Mouse (Mus musculus): ENCODE data around the gene Zfp618. TPM values are rescaled to one million over a fixed set of nuclear protein-coding genes. Genes with fewer than 3 reads are reported as not detected.

Zfp618 gene
- total and polyA plus RNA-seq, 3 experiments: 0.05 TPM; not detected in 2

- no peak for DNase-seq (ENCODE audit: low spot score)
- H3K9me3 ChIP-seq (replicated peaks): peaks cover 89% of the 10 kb centered on the region
- H3K4me1 ChIP-seq (ENCODE audit: insufficient read depth, low read depth, low read length): no peaks in the 10 kb centered on the region
- no peaks in the 10 kb centered on the region for H3K27me3 ChIP-seq (ENCODE audit: insufficient read depth, low read length)
- no peak overlapping the region for H3K4me3 ChIP-seq (ENCODE audit: low read depth, low read length)
- no peaks in the 10 kb centered on the region for H3K36me3 ChIP-seq (replicated peaks)
- TF ChIP-seq GATA2 (IDR thresholded peaks at IDR 0.05; ENCODE audit: borderline replicate concordance, low read depth, low read length): no peak
- no peak for TF ChIP-seq TAL1 (conservative IDR thresholded peaks at IDR 0.05; ENCODE audit: low read depth, low read length)
- TF ChIP-seq GATA1 (IDR thresholded peaks at IDR 0.05; ENCODE audit: borderline replicate concordance, low read length): no peak
- no peak for TF ChIP-seq POLR2AphosphoS5 (IDR thresholded peaks at IDR 0.05; ENCODE audit: insufficient replicate concordance, low read depth, low read length)
- TF ChIP-seq CTCF (IDR thresholded peaks at IDR 0.05; ENCODE audit: low read depth, low read length): no peak
- no peak for ATAC-seq (ENCODE audit: extremely low read depth, insufficient number of reproducible peaks, low FRiP score, poor library complexity, severe bottlenecking)
Measured at GRCm38 (mm10) chr4:63079159-63079558, 113.8 kb downstream of the Zfp618 start.

GRCm38 (mm10) chr4:63084473-63084889 is 119.1 kb downstream of the Zfp618 start:
- Histone ChIP-seq H3K4me3 (ENCODE audit: low read depth, low read length) (no peak overlapping the region), H3K4me1 (ENCODE audit: insufficient read depth, low read depth, low read length) (no peaks in the 10 kb centered on the region), H3K9me3 (replicated peaks) (peaks cover 90% of the 10 kb centered on the region), H3K27me3 (ENCODE audit: insufficient read depth, low read length) (no peaks in the 10 kb centered on the region), H3K36me3 (replicated peaks) (no peaks in the 10 kb centered on the region)
- ATAC-seq (ENCODE audit: extremely low read depth, insufficient number of reproducible peaks, low FRiP score, poor library complexity, severe bottlenecking) (no peak), DNase-seq (ENCODE audit: low spot score) (no peak)
- TF ChIP-seq GATA2 (IDR thresholded peaks at IDR 0.05; ENCODE audit: borderline replicate concordance, low read depth, low read length) (no peak), POLR2AphosphoS5 (IDR thresholded peaks at IDR 0.05; ENCODE audit: insufficient replicate concordance, low read depth, low read length) (no peak), GATA1 (IDR thresholded peaks at IDR 0.05; ENCODE audit: borderline replicate concordance, low read length) (no peak), CTCF (IDR thresholded peaks at IDR 0.05; ENCODE audit: low read depth, low read length) (no peak), TAL1 (conservative IDR thresholded peaks at IDR 0.05; ENCODE audit: low read depth, low read length) (no peak)

GRCm38 (mm10) chr4:63089484-63089883 is 124.1 kb downstream of the Zfp618 start:
- H3K4me3 ChIP-seq (ENCODE audit: low read depth, low read length): no peak overlapping the region
- DNase-seq (ENCODE audit: low spot score): no peak
- H3K36me3 ChIP-seq (replicated peaks): no peaks in the 10 kb centered on the region
- TF ChIP-seq TAL1 (conservative IDR thresholded peaks at IDR 0.05; ENCODE audit: low read depth, low read length) (no peak), CTCF (IDR thresholded peaks at IDR 0.05; ENCODE audit: low read depth, low read length) (no peak), GATA1 (IDR thresholded peaks at IDR 0.05; ENCODE audit: borderline replicate concordance, low read length) (no peak), POLR2AphosphoS5 (IDR thresholded peaks at IDR 0.05; ENCODE audit: insufficient replicate concordance, low read depth, low read length) (no peak), GATA2 (IDR thresholded peaks at IDR 0.05; ENCODE audit: borderline replicate concordance, low read depth, low read length) (no peak)
- H3K4me1 ChIP-seq (ENCODE audit: insufficient read depth, low read depth, low read length): no peaks in the 10 kb centered on the region
- ATAC-seq (ENCODE audit: extremely low read depth, insufficient number of reproducible peaks, low FRiP score, poor library complexity, severe bottlenecking): no peak
- peaks cover 91% of the 10 kb centered on the region for H3K9me3 ChIP-seq (replicated peaks)
- H3K27me3 ChIP-seq (ENCODE audit: insufficient read depth, low read length): no peaks in the 10 kb centered on the region

GRCm38 (mm10) chr4:63091151-63091550 is 125.8 kb downstream of the Zfp618 start:
- Histone ChIP-seq H3K4me1 (ENCODE audit: insufficient read depth, low read depth, low read length) (no peaks in the 10 kb centered on the region), H3K36me3 (replicated peaks) (no peaks in the 10 kb centered on the region), H3K9me3 (replicated peaks) (peaks cover 97% of the 10 kb centered on the region), H3K27me3 (ENCODE audit: insufficient read depth, low read length) (no peaks in the 10 kb centered on the region), H3K4me3 (ENCODE audit: low read depth, low read length) (no peak overlapping the region)
- TF ChIP-seq CTCF (IDR thresholded peaks at IDR 0.05; ENCODE audit: low read depth, low read length): no peak
- no peak for TF ChIP-seq GATA2 (IDR thresholded peaks at IDR 0.05; ENCODE audit: borderline replicate concordance, low read depth, low read length)
- no peak for TF ChIP-seq TAL1 (conservative IDR thresholded peaks at IDR 0.05; ENCODE audit: low read depth, low read length)
- no peak for TF ChIP-seq POLR2AphosphoS5 (IDR thresholded peaks at IDR 0.05; ENCODE audit: insufficient replicate concordance, low read depth, low read length)
- TF ChIP-seq GATA1 (IDR thresholded peaks at IDR 0.05; ENCODE audit: borderline replicate concordance, low read length): no peak
- ATAC-seq (ENCODE audit: extremely low read depth, insufficient number of reproducible peaks, low FRiP score, poor library complexity, severe bottlenecking) (no peak), DNase-seq (ENCODE audit: low spot score) (no peak)

GRCm38 (mm10) chr4:63097603-63098002 is 132.2 kb downstream of the Zfp618 start:
- Histone ChIP-seq H3K36me3 (replicated peaks) (no peaks in the 10 kb centered on the region), H3K4me1 (ENCODE audit: insufficient read depth, low read depth, low read length) (no peaks in the 10 kb centered on the region), H3K27me3 (ENCODE audit: insufficient read depth, low read length) (no peaks in the 10 kb centered on the region), H3K4me3 (ENCODE audit: low read depth, low read length) (no peak overlapping the region), H3K9me3 (replicated peaks) (peaks cover 75% of the 10 kb centered on the region)
- no peak for TF ChIP-seq POLR2AphosphoS5 (IDR thresholded peaks at IDR 0.05; ENCODE audit: insufficient replicate concordance, low read depth, low read length)
- TF ChIP-seq CTCF (IDR thresholded peaks at IDR 0.05; ENCODE audit: low read depth, low read length): no peak
- TF ChIP-seq GATA2 (IDR thresholded peaks at IDR 0.05; ENCODE audit: borderline replicate concordance, low read depth, low read length): no peak
- TF ChIP-seq GATA1 (IDR thresholded peaks at IDR 0.05; ENCODE audit: borderline replicate concordance, low read length): no peak
- no peak for TF ChIP-seq TAL1 (conservative IDR thresholded peaks at IDR 0.05; ENCODE audit: low read depth, low read length)
- ATAC-seq (ENCODE audit: extremely low read depth, insufficient number of reproducible peaks, low FRiP score, poor library complexity, severe bottlenecking) (no peak), DNase-seq (ENCODE audit: low spot score) (no peak)

GRCm38 (mm10) chr4:63100478-63100877 is 135.1 kb downstream of the Zfp618 start:
- Histone ChIP-seq H3K36me3 (replicated peaks) (no peaks in the 10 kb centered on the region), H3K27me3 (ENCODE audit: insufficient read depth, low read length) (no peaks in the 10 kb centered on the region), H3K4me3 (ENCODE audit: low read depth, low read length) (no peak overlapping the region), H3K9me3 (replicated peaks) (peaks cover 74% of the 10 kb centered on the region), H3K4me1 (ENCODE audit: insufficient read depth, low read depth, low read length) (no peaks in the 10 kb centered on the region)
- DNase-seq (ENCODE audit: low spot score) (no peak), ATAC-seq (ENCODE audit: extremely low read depth, insufficient number of reproducible peaks, low FRiP score, poor library complexity, severe bottlenecking) (no peak)
- no peak for TF ChIP-seq TAL1 (conservative IDR thresholded peaks at IDR 0.05; ENCODE audit: low read depth, low read length)
- no peak for TF ChIP-seq POLR2AphosphoS5 (IDR thresholded peaks at IDR 0.05; ENCODE audit: insufficient replicate concordance, low read depth, low read length)

All from G1E (cell line).